Mouse (Mus musculus): ENCODE data around the gene Acsbg1.
"Not testable (repeated sequence)": the region's sequence is repeated elsewhere in the genome, so short reads cannot be mapped to it uniquely, and the experiment has no call there.

The Acsbg1 gene

DNA sequence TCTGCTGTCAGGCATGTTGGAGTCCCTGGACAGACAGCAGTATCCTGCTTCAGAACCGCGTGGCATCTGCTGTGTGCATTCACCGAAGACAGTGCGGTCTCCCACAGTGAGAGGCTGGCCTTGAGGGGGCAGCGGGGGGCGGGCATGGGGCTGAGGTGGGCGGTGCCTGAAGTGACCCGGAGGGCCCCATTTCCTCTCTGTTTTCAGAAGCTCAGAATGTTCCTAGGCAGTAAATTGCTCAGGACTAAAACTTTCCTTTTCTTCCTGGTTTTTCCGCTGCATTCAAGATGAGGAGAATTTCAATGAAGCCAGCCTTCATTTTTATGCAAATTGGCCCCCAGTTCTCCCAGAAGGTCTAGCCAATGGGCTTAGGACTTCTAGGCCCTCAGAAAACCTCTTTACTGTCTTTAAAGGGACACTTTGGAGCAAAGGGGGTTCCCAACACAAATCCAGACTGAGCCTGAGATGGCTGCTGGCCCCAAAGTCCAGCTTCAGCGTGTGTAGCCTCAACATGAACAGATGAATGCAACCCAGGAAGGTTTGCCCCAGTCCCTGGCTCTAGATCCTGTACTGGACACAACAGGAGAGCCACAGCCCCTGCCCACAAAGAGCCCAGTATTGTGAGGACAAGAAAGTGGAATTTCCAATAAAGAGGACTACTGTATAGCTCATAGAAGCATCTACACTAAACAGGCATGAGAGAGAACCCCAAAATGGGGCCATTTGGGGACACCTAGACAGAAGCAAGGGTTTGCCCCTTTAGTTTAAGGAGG is at the start of gene Acsbg1:
Gene Acsbg1 (minus strand): TSS at position 266 of the 773 bp plus-strand sequence.
- no peak for DNase-seq (ENCODE audit: low spot score)

DNA sequence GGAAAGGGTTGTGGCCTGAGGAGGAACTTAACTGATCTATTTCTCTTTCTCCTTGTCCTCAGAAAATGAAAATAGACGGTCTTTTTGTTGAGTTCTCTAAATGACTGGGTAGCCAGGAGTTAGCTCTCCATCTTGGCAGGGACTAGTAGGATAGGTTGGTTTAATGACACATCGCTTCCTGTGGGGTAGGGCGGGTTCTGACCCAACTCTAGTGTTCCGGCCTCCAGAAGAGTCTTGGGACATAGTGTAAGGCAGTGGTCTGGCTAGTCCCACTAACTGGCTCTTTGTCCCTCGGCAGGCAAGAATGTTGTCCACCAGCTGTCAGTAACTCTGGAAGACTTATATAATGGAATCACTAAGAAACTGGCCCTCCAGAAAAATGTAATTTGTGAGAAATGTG is 46.4 kb upstream of the Acsbg1 start:
- no peak for DNase-seq (ENCODE audit: low spot score)

DNA sequence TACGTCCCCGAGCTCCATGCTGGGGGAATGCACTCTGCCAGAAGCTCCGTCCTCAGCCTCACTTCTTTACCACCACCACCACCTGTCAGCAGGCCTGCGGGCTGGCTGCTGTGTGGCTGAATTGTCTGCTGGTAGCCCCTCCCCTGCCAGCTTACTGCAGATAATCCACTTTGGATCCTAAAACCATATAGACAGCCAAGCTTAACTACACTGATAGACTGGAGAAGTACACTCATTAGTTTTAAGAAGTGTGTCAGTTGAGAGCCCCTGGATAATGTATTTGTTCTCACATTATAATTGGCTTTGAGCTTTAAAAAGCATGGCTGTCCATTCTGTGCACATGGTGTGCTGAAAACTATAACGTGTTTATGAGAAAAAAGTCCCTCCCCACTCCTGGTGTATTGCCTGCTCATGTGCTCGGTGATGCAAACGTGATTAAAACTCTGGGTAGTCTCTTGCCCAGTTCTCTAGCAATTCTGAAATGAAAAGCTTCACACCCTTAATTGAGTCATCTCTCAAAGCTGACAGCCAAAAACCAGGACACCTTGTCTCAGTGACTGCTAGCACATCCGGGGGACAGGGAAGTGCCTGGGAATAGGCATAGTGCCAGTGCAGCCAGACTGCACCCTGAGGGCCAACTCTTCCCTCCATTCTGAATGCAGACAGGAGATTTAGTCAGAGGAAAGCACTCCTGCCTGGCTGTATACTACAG is 45.8 kb upstream of the Acsbg1 start:
- DNase-seq (ENCODE audit: low spot score) = no peak

DNA sequence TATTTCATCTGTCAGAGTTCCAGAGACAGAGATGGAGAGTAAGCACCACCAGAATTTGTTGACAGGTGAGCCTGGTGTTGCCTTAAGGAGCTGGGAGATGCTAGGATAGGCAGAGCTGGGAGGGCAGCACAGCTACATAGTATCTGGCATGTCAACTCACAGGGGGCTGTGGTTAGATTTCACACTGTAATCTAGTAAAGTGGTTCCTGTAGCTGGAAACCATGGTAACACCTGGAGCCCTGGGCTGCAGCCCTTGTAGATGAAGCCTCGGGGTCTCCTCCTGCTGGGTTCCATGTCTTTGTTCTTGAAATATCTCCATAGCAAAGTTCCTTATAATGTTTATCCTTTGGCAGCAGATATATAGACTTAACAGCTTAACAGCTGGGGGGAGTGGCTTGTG is 43.9 kb upstream of the Acsbg1 start:
- no peak for DNase-seq (ENCODE audit: low spot score)

DNA sequence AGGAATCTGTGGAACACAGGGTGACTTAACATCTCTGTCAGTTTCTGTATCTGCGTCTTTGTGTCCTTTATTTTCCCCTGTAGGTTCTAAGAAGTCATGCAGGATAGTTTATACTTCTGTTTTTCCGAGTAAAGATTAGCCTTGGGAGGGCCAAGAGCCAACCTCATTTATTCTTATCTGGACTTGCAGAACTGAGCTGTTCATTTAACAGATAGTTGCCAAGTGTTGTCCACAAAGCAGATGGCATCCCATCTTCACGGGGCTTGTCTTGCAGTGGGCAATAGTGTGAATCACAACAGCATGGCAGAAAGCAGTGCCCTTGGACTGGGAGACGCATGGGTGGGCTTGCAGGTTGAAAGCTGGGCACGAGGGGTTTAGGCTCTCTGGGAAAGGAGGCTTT is 42.7 kb upstream of the Acsbg1 start:
- DNase-seq (ENCODE audit: low spot score) = no peak

DNA sequence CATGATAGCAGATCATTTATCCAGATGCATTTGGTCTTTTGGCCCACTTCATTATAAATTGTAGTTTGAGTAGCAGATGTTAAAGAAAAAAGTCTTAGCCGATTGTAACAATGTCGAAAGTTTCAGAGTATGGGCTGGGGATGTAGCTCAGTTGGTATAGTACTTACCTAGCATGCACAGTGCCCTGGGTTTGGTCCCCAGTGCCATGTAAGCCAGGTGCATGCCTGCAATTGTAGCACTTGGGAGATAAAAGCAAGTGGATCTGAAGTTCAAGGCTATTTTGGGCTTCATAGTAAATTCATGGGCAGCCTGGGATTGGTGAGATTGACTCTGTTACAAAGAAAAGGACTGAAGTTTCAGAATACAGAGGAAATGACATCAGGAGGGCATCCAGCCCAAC is 40.9 kb upstream of the Acsbg1 start:
- DNase-seq (ENCODE audit: low spot score) = no peak

DNA sequence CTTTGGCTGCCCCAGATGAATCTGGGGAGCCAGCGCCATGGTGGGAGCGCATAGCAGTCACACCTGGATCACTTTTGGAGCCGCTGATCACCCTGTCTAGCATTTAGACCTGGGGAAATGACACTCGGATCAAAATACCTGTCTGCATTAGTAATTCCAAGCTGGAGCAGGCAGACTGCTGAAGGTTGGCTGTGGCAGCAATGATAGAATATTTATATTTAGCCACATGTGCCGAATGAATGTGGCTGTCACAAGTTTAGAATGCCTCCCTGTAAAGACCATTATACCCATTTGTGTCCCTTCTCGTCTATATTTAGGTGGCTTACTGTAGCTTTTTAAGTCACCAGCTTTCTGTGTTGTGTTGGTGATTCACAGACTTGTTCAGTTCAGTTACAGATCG is 39.1 kb upstream of the Acsbg1 start:
- no peak for DNase-seq (ENCODE audit: low spot score)

DNA sequence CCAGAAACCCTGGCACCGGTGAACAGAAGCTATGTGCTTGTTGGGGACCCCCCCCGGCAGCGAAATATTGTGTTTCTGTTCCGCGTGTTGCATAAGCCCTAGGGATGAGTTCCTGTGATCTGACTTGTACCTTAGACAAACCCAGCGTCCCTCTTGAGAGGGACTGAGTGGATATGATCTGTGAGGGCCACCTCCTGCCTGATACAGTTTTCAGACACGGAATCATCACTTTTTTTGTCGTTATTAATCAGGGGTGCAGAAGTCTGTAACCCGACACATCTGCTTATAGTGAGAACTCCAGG is 38.5 kb upstream of the Acsbg1 start:
- no peak for DNase-seq (ENCODE audit: low spot score)

DNA sequence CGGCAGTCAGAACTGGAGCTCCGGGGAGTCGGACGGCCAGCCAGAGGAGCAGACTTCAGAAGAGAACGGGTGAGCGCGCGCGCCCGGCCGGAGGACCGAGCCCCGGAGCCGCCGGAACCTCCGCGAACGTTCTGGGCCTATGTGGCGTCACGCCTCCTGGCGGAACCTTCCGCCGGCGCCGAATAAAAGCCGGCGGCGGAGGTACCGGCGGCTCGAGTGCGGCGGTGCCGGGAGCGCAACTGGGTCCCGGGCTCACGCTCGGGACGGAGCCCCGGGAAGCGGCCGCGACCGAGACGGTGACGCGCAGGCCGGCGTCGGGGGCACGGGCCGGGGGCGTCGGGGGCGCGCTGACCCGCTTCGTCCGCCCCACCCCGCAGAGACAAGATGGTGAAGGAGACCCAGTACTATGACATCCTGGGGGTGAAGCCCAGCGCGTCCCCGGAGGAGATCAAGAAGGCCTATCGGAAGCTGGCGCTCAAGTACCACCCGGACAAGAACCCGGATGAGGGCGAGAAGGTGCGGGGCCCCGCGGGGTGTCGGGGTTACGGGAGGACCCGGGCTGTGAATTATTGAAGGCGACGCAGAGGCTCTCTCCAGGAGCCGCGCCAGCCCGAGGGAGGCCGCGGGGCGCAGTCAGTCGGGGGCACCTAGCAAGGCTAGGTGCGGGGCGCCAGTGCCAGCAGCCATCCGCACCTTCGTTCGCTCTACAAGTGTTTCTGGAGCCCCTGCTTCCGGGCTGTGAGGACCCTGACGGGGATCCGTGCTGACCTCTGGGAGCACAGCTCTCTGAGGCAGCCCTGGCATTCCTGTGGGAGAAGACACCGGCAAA is 37.9 kb upstream of the Acsbg1 start:
- DNase-seq (ENCODE audit: low spot score) = peak; percentile 77

DNA sequence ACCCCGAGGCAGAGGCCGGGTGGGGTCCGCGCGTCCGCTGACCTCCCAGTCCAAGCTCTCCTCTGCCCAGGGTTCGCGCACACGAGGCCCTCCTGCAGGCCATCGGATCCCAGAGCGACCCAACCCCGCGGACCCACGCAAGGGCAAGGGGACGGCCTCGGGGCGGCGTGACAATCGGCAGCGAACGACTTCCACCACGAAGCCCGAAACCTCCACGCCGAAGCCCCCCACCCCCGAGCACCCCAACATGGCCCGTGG is 37.3 kb upstream of the Acsbg1 start:
- DNase-seq (ENCODE audit: low spot score) = no peak

DNA sequence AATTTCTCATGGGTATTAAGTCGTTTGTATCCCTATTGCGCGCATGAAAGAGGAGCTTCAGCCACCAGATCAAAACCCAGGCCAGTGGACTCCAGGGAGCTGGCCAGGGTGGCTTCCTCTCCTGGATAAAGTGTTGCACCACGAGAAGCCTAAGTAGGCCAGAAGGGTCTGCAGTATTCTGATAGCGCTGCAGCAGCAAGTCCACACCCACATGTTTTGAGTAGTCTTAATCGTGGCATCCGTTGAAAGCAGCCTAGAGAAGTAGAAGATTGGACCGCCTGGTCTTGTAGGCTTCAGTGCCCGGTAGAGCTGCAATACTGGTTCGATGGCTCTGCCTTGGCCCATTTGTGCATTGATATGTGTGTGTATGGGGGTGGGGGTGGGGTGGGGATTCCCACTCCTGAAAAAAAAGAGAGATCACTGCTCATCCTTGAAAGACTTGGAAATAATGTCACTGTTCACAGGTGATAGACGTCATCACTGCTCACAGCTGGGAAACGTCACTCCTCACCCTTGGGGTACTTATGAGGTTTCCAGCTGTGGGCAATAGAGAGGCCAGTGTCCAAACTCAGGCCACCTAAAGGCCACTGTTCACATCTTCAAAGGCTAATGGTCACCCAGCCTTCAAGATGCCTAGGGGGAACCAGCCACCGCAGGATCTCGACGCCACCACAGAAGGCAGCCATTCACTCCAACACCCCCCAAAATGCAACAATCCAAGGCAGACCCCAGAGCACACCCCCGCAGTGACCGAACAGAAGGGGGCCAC is 36.8 kb upstream of the Acsbg1 start, which contains the start of gene Dnaja4:
Gene Dnaja4 (plus strand): TSS at position 556 of the 769 bp plus-strand sequence.
- no peak for DNase-seq (ENCODE audit: low spot score)

DNA sequence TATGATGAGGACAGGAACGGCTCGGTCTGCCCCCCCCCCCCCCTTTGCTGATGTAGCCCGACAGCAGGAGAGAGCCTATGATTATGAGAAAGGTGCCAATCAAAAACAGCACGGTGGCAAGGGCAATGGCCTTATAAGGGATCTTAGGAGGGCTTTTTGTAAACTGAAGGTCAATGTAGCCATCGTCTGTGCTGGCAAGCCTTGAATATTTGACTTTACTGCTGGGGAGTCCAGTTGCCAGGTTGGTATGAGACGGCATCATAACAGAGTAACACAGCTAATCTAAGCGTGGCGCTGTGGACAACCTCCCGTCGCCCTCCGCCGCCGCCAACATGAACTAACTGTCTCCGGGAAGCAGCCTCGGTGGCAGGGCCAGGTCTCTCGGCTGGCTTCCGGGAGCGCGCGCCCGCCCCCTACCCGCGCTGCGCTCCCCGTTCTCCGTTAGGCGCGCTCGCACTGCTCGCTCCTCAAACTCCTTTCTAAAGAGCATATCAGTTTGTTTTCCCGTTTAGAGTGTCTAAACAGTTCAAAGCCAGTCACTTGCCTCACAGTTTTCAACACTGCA is 29.7 kb upstream of the Acsbg1 start:
- peak; percentile 38 for DNase-seq (ENCODE audit: low spot score)

DNA sequence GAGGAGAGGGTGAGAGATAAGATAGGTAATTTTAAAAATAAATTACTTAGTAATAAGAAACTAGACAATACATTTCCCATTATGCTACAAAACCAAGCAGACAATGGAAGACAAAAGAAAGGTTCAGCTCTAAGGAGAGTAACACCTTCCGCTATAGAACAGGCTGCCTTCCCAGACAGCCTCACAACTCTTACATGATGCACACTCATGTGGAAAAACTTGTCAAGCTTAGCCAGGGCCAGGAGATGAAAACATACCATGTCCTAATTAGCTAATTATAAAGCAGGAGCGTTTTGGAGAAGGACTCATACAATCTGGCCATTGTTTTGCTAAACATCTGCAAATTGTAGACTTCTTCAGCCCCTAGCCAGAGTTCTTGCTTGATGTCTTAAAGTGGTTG is 29.0 kb upstream of the Acsbg1 start:
- DNase-seq (ENCODE audit: low spot score) = not testable (repeated sequence)

DNA sequence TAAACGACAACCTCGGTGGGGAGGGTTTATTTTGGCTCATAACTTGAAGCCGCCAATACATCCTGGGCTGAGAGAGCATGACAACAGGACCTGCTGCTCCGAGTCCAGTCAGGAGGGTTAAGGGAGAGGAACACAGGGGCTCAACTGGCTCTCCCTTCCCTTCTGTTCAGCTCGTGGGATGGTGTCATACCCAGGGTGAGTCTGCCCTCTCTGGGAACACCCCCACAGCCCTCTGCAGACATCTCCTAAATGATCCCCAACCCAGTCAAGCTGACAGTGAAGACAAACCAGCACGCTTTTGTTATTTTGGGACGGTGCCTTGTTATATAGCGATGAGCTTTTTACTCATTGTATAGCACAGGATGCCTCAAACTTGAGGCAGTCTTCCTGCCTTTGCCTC is 27.8 kb upstream of the Acsbg1 start:
- no peak for DNase-seq (ENCODE audit: low spot score)

DNA sequence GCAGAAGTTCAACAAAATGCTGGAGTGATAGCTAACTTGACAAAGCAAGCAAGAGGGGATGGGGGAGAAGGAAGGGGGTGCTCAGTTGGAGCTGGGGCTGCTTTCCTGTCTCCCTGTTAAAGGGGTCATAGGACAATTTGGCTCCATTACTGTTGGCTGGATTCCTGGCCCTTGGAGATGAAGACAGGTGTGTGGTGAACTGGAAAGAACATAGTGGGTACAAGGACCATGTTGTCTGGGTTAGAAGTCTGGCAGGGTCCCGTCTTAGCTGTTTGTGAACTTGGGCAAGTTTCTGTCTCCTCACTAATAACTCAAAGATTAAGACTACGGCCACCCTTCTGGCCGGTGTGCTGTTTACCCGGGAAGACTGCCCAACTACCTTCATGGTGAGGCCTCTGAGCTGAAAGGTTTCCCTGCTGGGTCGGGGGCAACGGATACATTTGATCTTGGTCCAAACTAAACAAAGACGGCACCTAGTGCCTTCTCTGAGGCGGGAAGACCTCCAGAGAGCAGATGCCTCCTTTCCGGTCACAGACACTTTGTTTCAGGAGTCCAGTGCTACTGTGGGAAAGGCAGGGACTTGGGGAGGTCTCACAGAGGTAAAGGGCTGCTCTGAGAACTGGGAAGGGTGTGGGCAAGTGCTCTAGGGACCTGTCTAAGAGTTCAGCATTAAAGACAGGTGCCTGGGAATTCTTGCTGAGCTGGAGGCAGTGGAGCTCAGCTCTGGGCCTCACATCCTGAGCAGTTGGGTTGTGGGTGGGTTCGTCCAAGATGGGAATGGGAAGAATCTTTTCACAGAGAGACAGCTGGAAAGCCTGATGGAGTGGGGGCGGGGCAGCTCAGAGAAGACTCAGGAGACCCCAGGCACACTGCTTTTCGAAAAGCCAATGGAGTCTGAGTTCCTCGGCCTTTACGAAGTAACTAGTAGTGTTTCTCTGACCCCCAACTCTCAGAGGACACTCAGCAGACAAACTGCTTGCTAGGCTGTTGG is 25.9 kb upstream of the Acsbg1 start:
- no peak for DNase-seq (ENCODE audit: low spot score)

DNA sequence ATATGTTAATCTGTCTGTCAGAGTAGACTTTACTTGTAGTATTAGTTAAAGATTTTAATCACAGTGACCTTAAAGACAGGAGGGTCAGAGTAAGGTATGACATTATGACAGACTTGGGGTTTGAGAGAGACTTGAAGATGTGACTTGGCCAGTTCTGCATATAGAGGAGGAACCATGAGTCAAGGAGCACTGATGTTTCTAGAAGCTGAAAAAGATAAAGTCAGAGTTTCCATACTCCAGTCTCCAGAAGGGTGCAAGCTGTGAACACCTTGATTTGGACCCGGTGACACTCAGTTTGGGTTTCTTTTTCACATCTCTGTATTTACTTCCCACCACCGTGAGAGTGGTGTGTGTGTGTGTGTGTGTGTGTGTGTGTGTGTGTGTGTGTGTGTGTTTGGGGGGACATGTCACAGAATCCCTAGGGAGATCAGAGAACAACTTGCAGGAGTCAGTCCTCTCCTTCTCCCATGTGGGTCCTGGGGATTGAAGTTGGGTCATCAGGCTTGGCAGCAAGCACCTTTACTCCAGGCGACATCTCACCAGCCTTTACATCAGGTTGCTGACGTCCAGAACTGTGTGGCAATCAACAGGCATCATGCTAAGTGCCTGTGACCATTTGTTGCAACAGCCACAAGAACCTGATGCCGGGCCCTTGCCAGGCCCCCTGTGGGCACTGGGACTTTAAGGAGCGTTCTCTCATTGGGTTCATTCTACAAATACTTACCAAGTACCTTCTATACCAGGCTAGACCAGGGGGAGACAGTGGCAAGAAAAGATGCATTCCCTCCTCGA is 22.3 kb upstream of the Acsbg1 start:
- DNase-seq (ENCODE audit: low spot score) = no peak

DNA sequence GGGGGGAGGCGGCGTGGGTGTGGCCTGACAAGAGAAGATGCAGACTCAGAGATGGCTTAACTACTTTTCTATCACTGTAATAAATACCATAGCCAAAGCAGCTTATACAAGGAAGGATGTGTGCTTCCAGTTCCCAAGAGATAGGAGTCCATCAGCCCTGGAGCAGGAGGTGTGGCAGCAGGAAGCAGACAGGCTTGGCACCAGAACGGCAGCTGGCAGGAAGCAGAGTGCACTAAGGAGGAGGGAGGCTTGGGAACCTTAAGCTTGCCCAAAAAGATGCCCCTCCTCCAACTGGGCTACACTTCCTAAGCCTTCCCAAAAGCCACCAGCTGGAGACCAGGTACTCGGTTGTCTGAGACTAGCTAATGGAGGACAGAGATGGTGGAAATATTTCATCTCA is 21.2 kb upstream of the Acsbg1 start:
- DNase-seq (ENCODE audit: low spot score) = no peak

DNA sequence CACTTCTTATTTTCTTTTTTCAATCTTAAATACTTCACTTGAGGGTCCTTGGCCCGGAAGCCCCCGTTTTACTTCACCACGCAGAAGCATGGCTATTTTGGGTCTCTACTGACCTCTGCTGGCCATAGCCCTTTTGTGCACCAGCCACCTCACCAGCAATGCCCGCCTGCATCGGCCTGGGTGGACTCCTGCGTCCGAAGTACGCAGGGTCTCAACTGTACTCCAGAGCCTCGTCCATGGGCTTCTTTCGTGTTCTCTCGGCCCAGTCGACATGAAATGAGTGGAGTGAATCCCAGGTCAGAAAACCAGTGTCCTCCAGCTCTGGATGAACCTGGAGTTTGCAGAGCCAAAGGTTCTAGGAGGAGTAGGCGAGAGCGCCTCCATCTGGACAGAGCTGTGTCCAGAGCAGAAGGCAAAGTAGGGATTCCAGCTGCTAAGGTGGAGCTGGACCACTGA is 14.9 kb upstream of the Acsbg1 start:
- peak; percentile 52 for DNase-seq (ENCODE audit: low spot score)

DNA sequence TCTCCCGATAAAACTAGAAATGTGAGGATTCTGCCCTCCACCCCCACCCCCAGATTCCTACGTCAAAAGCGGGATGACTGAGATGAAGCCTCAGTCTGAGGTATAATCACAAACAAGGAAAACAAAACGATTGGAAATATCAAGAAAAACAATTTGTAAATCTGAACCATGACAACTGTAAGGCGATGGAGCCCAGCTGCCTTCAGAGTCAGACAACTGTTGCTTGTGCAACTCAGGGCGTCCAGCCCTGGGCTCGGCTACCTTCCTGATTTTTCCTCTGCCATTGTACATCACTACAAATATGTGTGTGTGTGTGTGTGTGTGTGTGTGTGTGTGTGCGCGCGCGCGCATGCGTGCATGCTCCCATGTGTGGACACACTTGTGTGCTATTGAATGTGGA is 12.2 kb upstream of the Acsbg1 start:
- no peak for DNase-seq (ENCODE audit: low spot score)

DNA sequence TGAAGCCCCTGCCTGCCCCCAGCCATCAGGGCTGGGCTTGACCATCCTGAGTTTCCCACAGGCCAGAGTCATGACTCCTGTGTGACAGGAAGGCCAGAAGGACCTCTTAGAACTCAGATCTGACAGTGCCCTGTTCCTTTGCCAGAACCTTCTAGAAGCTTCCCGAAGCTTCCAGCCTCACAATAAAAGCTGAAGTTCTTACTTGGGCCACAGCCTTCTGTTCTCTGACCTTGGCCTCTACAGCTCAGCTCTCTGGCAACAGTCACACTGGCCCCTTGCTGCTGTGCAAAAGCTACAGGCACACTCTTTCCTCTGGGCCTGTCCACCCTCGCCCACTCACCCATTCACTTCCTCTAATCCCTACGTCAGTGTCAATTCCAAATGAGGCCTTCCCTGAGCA is 10.3 kb upstream of the Acsbg1 start:
- no peak for DNase-seq (ENCODE audit: low spot score)
